Mouse (Mus musculus) lung, embryonic 14.5 days (tissue): ENCODE measurements at regions not wholly inside any gene's neighbourhood (a gene's known extent, or its start where the extent isn't known, plus 50 kb on each side); places are given as distances from the start of the nearest gene placed in this dataset.

ENCODE experiments used
- ATAC-seq: fragments of 200-750 bp; cut with Nextera tagmentation; 2 replicates; pipeline ENCODE4 v1.8.0; 2017; ENCODE audit warnings: mild to moderate bottlenecking, moderate TSS enrichment, moderate library complexity; ENCODE audit not compliant: insufficient read depth
- DNase-seq: peaks from one replicate; pipeline ENCODE4 v3.0.0-alpha.2; 2015
- H3K27ac ChIP-seq: fragments of 300-500 bp; sonication (generic); 2 replicates; pipeline ENCODE4 v1.5.1; 2014; ENCODE audit warnings: low read depth, mild to moderate bottlenecking, moderate library complexity
- H3K27me3 ChIP-seq: fragments of 300-500 bp; sonication (generic); 2 replicates; pipeline ENCODE4 v1.6.1; 2014; ENCODE audit warnings: low read length, control low read depth; ENCODE audit not compliant: insufficient read depth
- H3K36me3 ChIP-seq: fragments of 300-500 bp; sonication (generic); 2 replicates; pipeline ENCODE4 v1.6.1; 2014; ENCODE audit warnings: control low read depth; ENCODE audit not compliant: insufficient read depth
- H3K4me1 ChIP-seq: fragments of 300-500 bp; sonication (generic); 2 replicates; pipeline ENCODE4 v1.6.1; 2014; ENCODE audit warnings: antibody characterized with exemption, control low read depth; ENCODE audit not compliant: insufficient read depth
- H3K4me2 ChIP-seq: fragments of 300-500 bp; sonication (generic); 2 replicates; pipeline ENCODE4 v1.6.1; 2014; ENCODE audit warnings: mild to moderate bottlenecking
- H3K4me3 ChIP-seq: fragments of 300-500 bp; sonication (generic); 2 replicates; pipeline ENCODE4 v1.5.1; 2014; ENCODE audit warnings: low read depth, low read length
- H3K9ac ChIP-seq: fragments of 300-500 bp; sonication (generic); 2 replicates; pipeline ENCODE4 v1.6.1; 2014
- H3K9me3 ChIP-seq: fragments of 300-500 bp; sonication (generic); 2 replicates; pipeline ENCODE4 v1.6.1; 2016; ENCODE audit warnings: low read depth, low read length, control low read depth
- CTCF ChIP-seq: IDR thresholded peaks from 2 replicates; pipeline ENCODE4 v1.5.1; 2016; ENCODE audit warnings: antibody characterized with exemption, low read depth
- WGBS: fragments of 180-500 bp; shearing (Covaris S2); extraction: QIAGEN DNeasy Blood & Tissue Kit; methylation state at CpG from one replicate; pipeline ENCODE4 v1.1.7; 2014; 5-methylcytosine and 5-hydroxymethylcytosine counted together

DNA sequence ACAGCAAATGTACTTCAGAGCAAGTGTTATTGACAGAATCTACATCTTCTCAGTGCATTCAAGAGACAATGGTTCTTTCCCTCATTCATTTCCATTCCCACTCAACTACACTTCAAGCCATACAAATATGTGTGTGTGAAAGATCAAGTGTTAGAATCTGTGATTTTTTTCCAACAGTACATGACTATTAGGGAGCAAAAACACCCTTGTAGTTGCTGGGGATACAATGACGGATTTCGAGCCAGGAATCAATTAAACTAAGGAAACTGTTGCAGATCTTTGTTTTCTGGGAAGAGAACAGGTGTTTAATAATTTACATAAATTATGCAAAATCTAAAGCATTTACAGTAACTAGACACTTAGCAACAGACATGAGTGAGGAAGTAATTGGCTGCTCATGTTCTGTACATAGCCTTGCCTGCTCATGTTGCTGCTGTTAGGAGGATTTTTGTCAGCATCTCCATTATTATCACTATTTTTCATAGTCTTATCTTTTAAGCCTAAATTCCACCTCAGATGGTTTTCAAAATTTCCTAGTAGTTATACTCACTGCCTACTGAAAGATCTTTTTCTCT, 777.6 kb upstream of the Adgrl2 start:
- TF ChIP-seq CTCF, result no peak
- H3K9me3 ChIP-seq, result no peaks in the 10 kb centered on the region
- DNase-seq, result no peak
- ATAC-seq, result no peak
- H3K27me3 ChIP-seq, result no peaks in the 10 kb centered on the region
- no peak overlapping the region for H3K27ac ChIP-seq
- H3K36me3 ChIP-seq, result no peaks in the 10 kb centered on the region
- no peaks in the 10 kb centered on the region for H3K4me1 ChIP-seq
- no peak overlapping the region for H3K9ac ChIP-seq
- 81% methylated on average over 2 of the region's 2 CpGs for WGBS
- H3K4me2 ChIP-seq, result no peak overlapping the region
- no peak overlapping the region for H3K4me3 ChIP-seq

DNA sequence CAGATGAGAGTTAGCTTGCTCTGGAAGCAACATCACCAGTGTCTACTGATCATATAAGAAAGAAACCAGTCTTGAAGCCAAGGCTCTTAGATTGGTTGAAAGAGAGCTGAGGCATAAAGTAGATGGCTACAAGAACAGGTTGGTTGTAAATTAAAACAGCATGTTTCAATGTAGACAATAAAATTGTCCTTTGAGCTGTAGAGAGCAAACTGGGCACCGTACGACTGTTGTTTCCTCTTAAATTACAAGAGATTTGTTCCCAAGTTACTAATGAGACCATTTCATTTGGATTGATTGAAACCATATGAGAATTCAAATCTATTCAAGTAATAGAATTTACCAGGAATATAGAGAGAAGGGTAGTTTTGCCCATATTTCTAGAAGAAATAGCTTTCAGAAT, 770.9 kb upstream of the Adgrl2 start:
- Histone ChIP-seq H3K9ac (no peak overlapping the region), H3K9me3 (no peaks in the 10 kb centered on the region), H3K4me3 (no peak overlapping the region), H3K4me1 (no peaks in the 10 kb centered on the region), H3K27ac (no peak overlapping the region), H3K27me3 (no peaks in the 10 kb centered on the region), H3K4me2 (no peak overlapping the region), H3K36me3 (no peaks in the 10 kb centered on the region)
- DNase-seq (no peak), ATAC-seq (no peak)
- 94% methylated on average over 2 of the region's 2 CpGs for WGBS
- no peak for TF ChIP-seq CTCF

DNA sequence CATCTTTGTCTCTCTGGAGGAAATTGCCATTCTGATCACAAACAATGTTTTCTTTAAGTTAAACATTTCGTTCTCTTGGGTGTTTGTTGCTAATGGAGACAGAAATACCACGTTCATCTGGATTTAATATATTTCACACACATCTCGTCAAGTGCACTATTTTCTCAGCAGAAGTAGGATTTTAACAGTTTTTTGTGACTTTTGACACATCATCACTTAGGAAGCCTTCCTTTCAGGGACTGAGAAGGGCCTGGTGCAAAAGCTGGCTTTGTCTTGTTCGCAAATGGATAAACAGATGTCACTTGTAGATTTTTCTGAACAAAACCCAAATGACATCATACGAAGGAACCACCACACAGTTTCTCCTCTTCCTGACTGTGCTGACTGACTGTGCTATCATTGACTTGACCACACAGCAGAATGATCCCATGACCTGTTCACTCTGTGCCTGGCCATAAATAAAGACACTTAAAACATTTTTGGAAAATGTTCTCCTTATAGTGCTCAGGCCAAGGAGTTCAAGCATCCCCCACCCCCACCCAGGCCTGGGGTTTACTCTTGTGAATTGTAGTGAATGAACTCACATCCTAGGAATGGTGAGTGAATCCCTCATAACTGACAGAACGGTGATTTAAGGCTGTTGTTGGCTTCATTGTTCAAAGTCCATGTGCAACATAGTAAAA, 767.7 kb upstream of the Adgrl2 start:
- DNase-seq (peak; percentile 2), ATAC-seq (no peak)
- no peaks in the 10 kb centered on the region for H3K27me3 ChIP-seq

DNA sequence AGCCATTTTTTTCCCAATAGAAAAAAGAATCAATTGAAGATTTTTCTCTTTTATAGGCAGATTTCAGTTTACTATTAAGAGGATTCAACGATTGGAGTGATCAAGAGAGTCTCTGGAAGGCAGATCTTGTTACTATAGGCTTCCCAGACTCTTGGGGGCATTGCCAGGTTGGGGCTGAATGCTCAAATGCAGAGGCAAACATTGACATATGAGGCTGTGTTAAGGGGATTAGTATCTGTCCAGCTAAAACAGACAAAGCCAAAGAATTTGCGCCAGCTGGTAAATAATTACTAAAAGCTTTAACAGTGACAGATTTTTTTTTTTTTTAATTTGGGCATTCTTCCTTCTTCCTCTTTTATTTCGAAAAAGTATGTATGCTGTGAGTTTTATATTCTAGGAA, 745.7 kb upstream of the Adgrl2 start:
- Histone ChIP-seq H3K9ac (no peak overlapping the region), H3K36me3 (no peaks in the 10 kb centered on the region), H3K4me2 (no peak overlapping the region), H3K9me3 (no peaks in the 10 kb centered on the region), H3K27me3 (no peaks in the 10 kb centered on the region), H3K4me1 (no peaks in the 10 kb centered on the region), H3K27ac (no peak overlapping the region), H3K4me3 (no peak overlapping the region)
- ATAC-seq (no peak), DNase-seq (no peak)
- TF ChIP-seq CTCF, result no peak
- 54% methylated on average over 3 of the region's 3 CpGs for whole genome bisulfite sequencing

More for the DNA sequence above, 767.7 kb upstream of the Adgrl2 start:
- no peak overlapping the region for H3K4me3 ChIP-seq
- no peak for TF ChIP-seq CTCF
- H3K9me3 ChIP-seq, result no peaks in the 10 kb centered on the region
- no peaks in the 10 kb centered on the region for H3K4me1 ChIP-seq
- 60% methylated on average over 6 of the region's 6 CpGs for WGBS
- no peak overlapping the region for H3K9ac ChIP-seq
- no peak overlapping the region for H3K4me2 ChIP-seq
- H3K27ac ChIP-seq, result no peak overlapping the region
- H3K36me3 ChIP-seq, result no peaks in the 10 kb centered on the region

DNA sequence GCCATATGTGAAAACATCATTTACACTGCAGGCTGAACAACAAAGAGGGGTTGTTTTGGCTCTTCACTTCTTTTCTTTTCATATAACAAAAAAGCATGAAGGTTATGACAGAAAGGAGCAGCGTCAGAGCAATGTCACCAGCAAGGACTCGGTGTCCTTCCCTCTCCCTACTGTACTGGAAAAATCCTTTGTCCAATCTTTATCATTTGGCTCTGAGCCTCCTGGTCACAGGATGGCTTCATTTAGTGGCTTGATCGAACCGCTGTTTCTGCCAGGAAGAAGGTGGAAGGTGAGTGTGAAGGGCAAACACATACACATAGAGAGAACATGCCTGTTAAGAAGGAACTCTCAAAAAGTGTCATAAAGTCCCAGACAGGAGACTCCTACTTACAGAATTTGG, 735.9 kb upstream of the Adgrl2 start:
- 0 out of 2 replicates have a peak, but pooled peaks cover 3% of the 10 kb centered on the region for H3K4me1 ChIP-seq
- no peak overlapping the region for H3K9ac ChIP-seq
- TF ChIP-seq CTCF, result no peak
- H3K36me3 ChIP-seq, result no peaks in the 10 kb centered on the region
- WGBS, result 78% methylated on average over 4 of the region's 4 CpGs
- H3K4me3 ChIP-seq, result no peak overlapping the region
- no peak for DNase-seq
- no peaks in the 10 kb centered on the region for H3K27me3 ChIP-seq
- no peak overlapping the region for H3K27ac ChIP-seq
- ATAC-seq, result no peak
- H3K9me3 ChIP-seq, result no peaks in the 10 kb centered on the region
- no peak overlapping the region for H3K4me2 ChIP-seq

DNA sequence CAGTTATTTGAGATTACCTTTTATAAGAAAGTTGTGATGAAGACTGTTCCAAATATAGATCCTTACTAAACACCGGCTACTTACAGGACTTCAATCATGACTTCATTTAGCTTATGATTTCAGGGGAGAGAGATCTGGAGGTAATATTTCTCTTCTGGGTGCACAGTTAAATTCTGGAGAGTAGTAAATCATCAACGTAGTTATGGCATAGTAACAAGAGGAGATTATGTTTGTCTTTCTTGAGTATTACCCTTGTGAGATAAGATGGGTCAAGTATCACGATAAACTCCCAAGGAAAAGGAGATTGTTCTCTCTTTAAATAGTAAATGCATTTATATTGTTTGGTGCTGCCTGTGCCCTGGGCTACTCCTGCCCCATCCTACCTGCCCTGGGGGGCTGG, 734.5 kb upstream of the Adgrl2 start:
- no peak for DNase-seq
- TF ChIP-seq CTCF, result no peak
- H3K4me1 ChIP-seq, result 0 out of 2 replicates have a peak, but pooled peaks cover 3% of the 10 kb centered on the region
- H3K27me3 ChIP-seq, result no peaks in the 10 kb centered on the region
- H3K4me3 ChIP-seq, result no peak overlapping the region
- ATAC-seq, result no peak
- no peak overlapping the region for H3K4me2 ChIP-seq
- H3K9me3 ChIP-seq, result no peaks in the 10 kb centered on the region
- no peak overlapping the region for H3K9ac ChIP-seq
- H3K27ac ChIP-seq, result no peak overlapping the region
- no peaks in the 10 kb centered on the region for H3K36me3 ChIP-seq
- WGBS, result 67% methylated on average over 3 of the region's 3 CpGs

DNA sequence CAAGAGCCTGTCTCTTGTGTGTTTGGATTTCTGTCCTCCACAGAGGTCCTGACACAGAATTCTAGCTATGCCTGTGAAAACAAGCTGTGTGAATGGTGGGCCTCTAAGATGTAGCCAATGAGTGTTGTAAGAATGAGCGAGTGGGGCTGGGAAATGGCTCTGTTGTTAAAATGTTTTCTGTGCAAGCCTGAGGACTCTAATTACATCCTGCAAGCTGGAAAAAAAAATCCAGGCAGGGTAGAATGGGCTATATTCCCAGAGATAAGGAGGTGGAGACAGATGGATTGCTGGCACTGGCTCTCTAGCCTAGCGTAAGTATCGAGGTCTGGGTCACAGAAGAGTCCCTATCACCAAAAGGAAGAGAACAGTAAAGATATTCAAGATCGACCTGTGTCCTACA, 731.5 kb upstream of the Adgrl2 start:
- WGBS, result 23% methylated on average over 4 of the region's 4 CpGs
- ATAC-seq, result peak; percentile 90
- Histone ChIP-seq H3K9me3 (no peaks in the 10 kb centered on the region), H3K4me1 (0 out of 2 replicates have a peak, but pooled peaks cover 3% of the 10 kb centered on the region), H3K36me3 (no peaks in the 10 kb centered on the region), H3K4me3 (no peak overlapping the region), H3K9ac (no peak overlapping the region), H3K4me2 (no peak overlapping the region), H3K27ac (no peak overlapping the region; the same call in 1 of the 2 replicates), H3K27me3 (no peaks in the 10 kb centered on the region)
- TF ChIP-seq CTCF, result no peak
- DNase-seq, result peak; percentile 84
